Mouse (Mus musculus) MEL (cell line): Measurements from ENCODE around the gene Zfp871. TPM values are rescaled to one million over a fixed set of nuclear protein-coding genes. Genes with fewer than 3 reads are reported as not detected.

Source experiments
- DNase-seq: peaks from one replicate; pipeline ENCODE4 v3.0.0; 2011; ENCODE audit warnings: low read depth, low spot score
- H3K27ac ChIP-seq: 2 replicates; pipeline ENCODE4 v1.5.1; 2012; ENCODE audit warnings: low read depth, mild to moderate bottlenecking, control low read depth, low read length, moderate library complexity; ENCODE audit not compliant: control insufficient read depth
- H3K27me3 ChIP-seq, 2 experiments: fragments of 150-350 bp in 1 of 2; sonication (generic) in 1 of 2; 2 replicates each; pipeline ENCODE4 v1.6.1; 2012; ENCODE audit warnings: low read length in 2 of 2, mild to moderate bottlenecking in 2 of 2, improper control_type of control experiment in 1 of 2, moderate library complexity in 1 of 2; ENCODE audit not compliant: insufficient read depth in 2 of 2, control insufficient read depth in 1 of 2
- H3K36me3 ChIP-seq, 2 experiments: 2 replicates each; pipeline ENCODE4 v1.6.1; 2012 to 2014; ENCODE audit warnings: low read length in 2 of 2, improper control_type of control experiment in 1 of 2, inconsistent platforms in 1 of 2, mild to moderate bottlenecking in 1 of 2; ENCODE audit not compliant: insufficient read depth in 2 of 2, control insufficient read depth in 1 of 2
- H3K4me1 ChIP-seq, 2 experiments: fragments of 150-350 bp in 1 of 2; sonication (generic) in 1 of 2; 2 replicates each; pipeline ENCODE4 v1.6.1; 2012; ENCODE audit warnings: low read length in 2 of 2, improper control_type of control experiment in 1 of 2, mild to moderate bottlenecking in 1 of 2; ENCODE audit not compliant: insufficient read depth in 2 of 2, control insufficient read depth in 1 of 2
- H3K4me3 ChIP-seq, 2 experiments: fragments of 150-350 bp in 1 of 2; sonication (generic) in 1 of 2; 2 replicates each; pipeline ENCODE4 v1.5.1; 2012; ENCODE audit warnings: low read depth in 2 of 2, low read length in 2 of 2, mild to moderate bottlenecking in 2 of 2, moderate library complexity in 2 of 2, control low read depth in 1 of 2, improper control_type of control experiment in 1 of 2; ENCODE audit not compliant: control insufficient read depth in 1 of 2, insufficient read depth in 1 of 2
- H3K79me2 ChIP-seq: 2 replicates; pipeline ENCODE4 v1.6.1; 2012; ENCODE audit warnings: mild to moderate bottlenecking, low read length, moderate library complexity; ENCODE audit not compliant: control insufficient read depth, poor library complexity, insufficient read depth
- H3K9ac ChIP-seq: 2 replicates; pipeline ENCODE4 v1.6.1; 2012; ENCODE audit warnings: low read depth, mild to moderate bottlenecking, control low read depth, low read length, moderate library complexity; ENCODE audit not compliant: control insufficient read depth, poor library complexity, severe bottlenecking
- H3K9me3 ChIP-seq: fragments of 150-350 bp; sonication (generic); replicated peaks from 2 replicates; pipeline ENCODE4 v1.6.1; 2012; ENCODE audit warnings: mild to moderate bottlenecking, low read length, improper control_type of control experiment, moderate library complexity; ENCODE audit not compliant: insufficient read depth
- CHD2 ChIP-seq: IDR thresholded peaks from 2 replicates; pipeline ENCODE4 v1.6.1; 2011; ENCODE audit warnings: low read length, improper control_type of control experiment
- E2F4 ChIP-seq: IDR thresholded peaks from 2 replicates; pipeline ENCODE4 v1.6.1; 2011; ENCODE audit warnings: low read depth, low read length, improper control_type of control experiment, borderline replicate concordance
- ELF1 ChIP-seq: IDR thresholded peaks from 2 replicates; pipeline ENCODE4 v1.6.1; 2014; ENCODE audit warnings: low read depth, mild to moderate bottlenecking, inconsistent platforms, low read length, improper control_type of control experiment, moderate library complexity
- ETS1 ChIP-seq: IDR thresholded peaks from 2 replicates; pipeline ENCODE4 v1.6.1; 2012; ENCODE audit warnings: low read depth, mild to moderate bottlenecking, inconsistent platforms, low read length, improper control_type of control experiment, moderate library complexity
- GABPA ChIP-seq: IDR thresholded peaks from 2 replicates; pipeline ENCODE4 v1.6.1; 2012; ENCODE audit warnings: low read depth, mild to moderate bottlenecking, inconsistent platforms, low read length, improper control_type of control experiment, moderate library complexity
- GATA1 ChIP-seq: IDR thresholded peaks from 2 replicates; pipeline ENCODE4 v1.6.1; 2011; ENCODE audit warnings: low read depth, low read length, improper control_type of control experiment
- HCFC1 ChIP-seq: IDR thresholded peaks from 2 replicates; pipeline ENCODE4 v1.6.1; 2012; ENCODE audit warnings: low read depth, mild to moderate bottlenecking, inconsistent platforms, low read length, improper control_type of control experiment, moderate library complexity
- JUND ChIP-seq: IDR thresholded peaks from 2 replicates; pipeline ENCODE4 v1.6.1; 2011; ENCODE audit warnings: low read depth, mild to moderate bottlenecking, improper control_type of control experiment, low read length
- MAFK ChIP-seq: IDR thresholded peaks from 2 replicates; pipeline ENCODE4 v1.6.1; 2011; ENCODE audit warnings: low read depth, mild to moderate bottlenecking, low read length, improper control_type of control experiment, borderline replicate concordance
- MAX ChIP-seq: IDR thresholded peaks from 2 replicates; pipeline ENCODE4 v1.6.1; 2011; ENCODE audit warnings: low read length, improper control_type of control experiment
- MXI1 ChIP-seq: IDR thresholded peaks from 2 replicates; pipeline ENCODE4 v1.6.1; 2011; ENCODE audit warnings: mild to moderate bottlenecking, low read depth, low read length, improper control_type of control experiment
- MYB ChIP-seq: IDR thresholded peaks from 2 replicates; pipeline ENCODE4 v1.6.1; 2011; ENCODE audit warnings: mild to moderate bottlenecking, low read depth, low read length, improper control_type of control experiment
- MYC ChIP-seq: IDR thresholded peaks from 2 replicates; pipeline ENCODE4 v1.6.1; 2011; ENCODE audit warnings: low read depth, mild to moderate bottlenecking, low read length, improper control_type of control experiment, moderate library complexity
- NELFE ChIP-seq: IDR thresholded peaks from 2 replicates; pipeline ENCODE4 v1.6.1; 2011; ENCODE audit warnings: low read depth, low read length, improper control_type of control experiment
- POLR2A ChIP-seq, 2 experiments: IDR thresholded peaks; 2 replicates each; pipeline ENCODE4 v1.6.1; 2011 to 2012; ENCODE audit warnings: low read length in 2 of 2, mild to moderate bottlenecking in 2 of 2, control low read depth in 1 of 2, improper control_type of control experiment in 1 of 2, low read depth in 1 of 2, moderate library complexity in 1 of 2; ENCODE audit not compliant: control insufficient read depth in 1 of 2, insufficient read depth in 1 of 2, poor library complexity in 1 of 2
- POLR2AphosphoS5 ChIP-seq: IDR thresholded peaks from 2 replicates; pipeline ENCODE4 v1.6.1; 2012; ENCODE audit warnings: low read depth, borderline replicate concordance, mild to moderate bottlenecking, inconsistent platforms, low read length, moderate library complexity, mixed read lengths
- SIN3A ChIP-seq: IDR thresholded peaks from 2 replicates; pipeline ENCODE4 v1.6.1; 2012; ENCODE audit warnings: low read length, improper control_type of control experiment, inconsistent platforms
- ZC3H11A ChIP-seq: IDR thresholded peaks from 2 replicates; pipeline ENCODE4 v1.6.1; 2012; ENCODE audit warnings: low read depth, mild to moderate bottlenecking, inconsistent platforms, low read length, improper control_type of control experiment
- ZKSCAN1 ChIP-seq: IDR thresholded peaks from 2 replicates; pipeline ENCODE4 v1.6.1; 2012; ENCODE audit warnings: low read depth, mild to moderate bottlenecking, inconsistent platforms, low read length, improper control_type of control experiment, moderate library complexity
- ZNF384 ChIP-seq: IDR thresholded peaks from 2 replicates; pipeline ENCODE4 v1.6.1; 2012; ENCODE audit warnings: low read depth, mild to moderate bottlenecking, inconsistent platforms, low read length, improper control_type of control experiment
- polyA plus RNA-seq, 2 experiments: library from polyadenylated mRNA; stranded (reverse) in 1 of 2; unstranded in 1 of 2; fragments of >175 nt in 1 of 2; fragments of >200 nt in 1 of 2; gene quantifications; 2 replicates each; pipeline versions ENCODE4 v1.2.1 to v1.2.4; 2012; ENCODE audit warnings: low replicate concordance in 2 of 2, low read depth in 1 of 2; ENCODE audit not compliant: insufficient read length in 2 of 2, insufficient read depth in 1 of 2, missing spikeins in 1 of 2
- total RNA-seq: library from RNA; depleted of rRNA; stranded (reverse); fragments of 300-350 nt; gene quantifications from 2 replicates; pipeline ENCODE4 v1.2.3, GENCODE M21; 2012

Zfp871 gene
- total and polyA plus RNA-seq, 3 experiments: 8.8 to 16.9 (median 12.2) TPM

DNA sequence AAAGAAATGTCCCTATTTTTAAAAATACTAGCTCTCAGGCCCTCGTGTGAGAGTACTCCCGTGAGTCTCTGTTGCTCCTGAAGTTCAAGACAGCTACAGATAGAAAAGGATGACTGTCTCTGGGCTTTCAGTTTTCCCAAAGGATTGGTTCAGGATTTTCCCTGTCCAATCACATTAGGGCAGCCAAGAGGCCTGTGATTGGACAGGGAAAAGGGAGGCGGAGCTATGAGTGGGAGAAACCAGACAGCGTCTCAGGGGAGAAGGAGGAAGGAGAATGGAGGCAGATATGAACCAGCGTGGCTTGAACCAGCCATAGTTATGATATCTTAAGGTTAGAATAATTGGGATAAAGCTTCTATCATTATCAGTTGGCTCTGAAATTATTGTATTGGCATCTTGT is 37.5 kb downstream of the Zfp871 start:
- no peak overlapping the region for H3K9ac ChIP-seq
- no peak for DNase-seq

DNA sequence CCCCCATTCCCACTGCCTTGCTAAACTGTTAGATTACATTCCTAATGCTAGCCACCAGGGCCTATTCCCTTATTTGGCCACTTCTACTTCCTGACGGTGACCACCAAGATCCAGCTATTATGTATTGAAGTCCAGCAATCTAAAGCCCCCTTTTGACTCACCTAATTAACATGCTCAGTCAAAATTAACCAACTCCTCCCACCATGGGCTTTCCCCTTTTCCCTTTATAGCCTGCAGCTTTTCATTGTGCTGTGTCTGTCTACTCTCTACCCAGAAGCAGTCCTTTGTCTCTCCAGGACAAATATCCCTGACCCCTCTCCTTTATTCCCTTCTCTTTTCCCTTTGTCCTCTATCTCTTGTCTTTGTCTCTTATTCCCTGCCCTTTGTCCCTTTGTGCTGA is 47.0 kb downstream of the Zfp871 start:
- Histone ChIP-seq H3K36me3 (no peaks in the 10 kb centered on the region), H3K27me3 (peaks cover 2% of the 10 kb centered on the region in 2 experiments), H3K79me2 (no peaks in the 10 kb centered on the region), H3K9me3 (no peaks in the 10 kb centered on the region), H3K4me3 (no peak overlapping the region), H3K27ac (no peak overlapping the region), H3K9ac (no peak overlapping the region), H3K4me1 (no peaks in the 10 kb centered on the region)
- TF ChIP-seq E2F4: no peak
- TF ChIP-seq MXI1: no peak
- TF ChIP-seq MAFK: no peak
- no peak for DNase-seq

More for the DNA sequence above, 37.5 kb downstream of the Zfp871 start:
- H3K27me3 ChIP-seq: peaks cover 0 to 3% of the 10 kb centered on the region in 2 experiments; a peak in 3 of 4 replicates
- TF ChIP-seq ETS1 (no peak), POLR2A (IDR thresholded peaks at IDR 0.05; ENCODE audit: control insufficient read depth in 1 of 2, insufficient read depth in 1 of 2, low read depth in 1 of 2, low read length in 2 of 2, poor library complexity in 1 of 2) (no peak), ZNF384 (no peak), GATA1 (no peak), NELFE (no peak), ZC3H11A (no peak), GABPA (no peak), E2F4 (no peak), MAX (no peak)
- H3K4me3 ChIP-seq: no peak overlapping the region
- H3K9me3 ChIP-seq: no peaks in the 10 kb centered on the region
- no peak overlapping the region for H3K27ac ChIP-seq
- H3K79me2 ChIP-seq: no peaks in the 10 kb centered on the region
- H3K36me3 ChIP-seq: no peaks in the 10 kb centered on the region
- H3K4me1 ChIP-seq: 0 out of 4 replicates have a peak, but pooled peaks cover 0 to 6% of the 10 kb centered on the region in 2 experiments

DNA sequence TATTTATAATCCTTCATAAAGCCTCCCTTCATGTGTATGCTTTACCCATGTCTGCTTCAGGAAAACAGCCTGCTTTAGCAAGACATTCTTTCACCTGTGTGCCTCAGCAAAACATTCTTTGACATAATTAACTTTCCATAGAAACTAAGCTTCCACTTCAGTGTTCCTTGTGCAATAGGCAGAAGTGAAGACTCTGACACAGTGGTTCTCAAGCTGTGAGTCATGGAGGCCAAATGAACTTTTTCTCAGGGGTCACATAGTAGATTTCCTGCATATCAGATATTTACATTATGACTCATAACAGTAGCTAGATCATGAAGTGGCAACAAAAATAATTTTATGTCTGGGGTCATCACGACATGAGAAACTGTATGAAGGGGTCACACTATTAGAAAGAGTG is 49.7 kb downstream of the Zfp871 start:
- TF ChIP-seq ZNF384 (no peak), ZKSCAN1 (no peak), MYC (no peak), POLR2AphosphoS5 (no peak), CHD2 (no peak), SIN3A (no peak), JUND (no peak), ZC3H11A (no peak), ELF1 (no peak), MYB (no peak), HCFC1 (no peak)
- Histone ChIP-seq H3K27ac (no peak overlapping the region), H3K27me3 (peaks cover 0 to 2% of the 10 kb centered on the region in 2 experiments; a peak in 3 of 4 replicates), H3K9ac (no peak overlapping the region), H3K4me1 (no peaks in the 10 kb centered on the region), H3K36me3 (no peaks in the 10 kb centered on the region), H3K9me3 (no peaks in the 10 kb centered on the region), H3K79me2 (no peaks in the 10 kb centered on the region), H3K4me3 (no peak overlapping the region)
- no peak for DNase-seq
